Mouse (Mus musculus) frontal cortex, postnatal 36 days (tissue): ENCODE results near the gene Aqp8.

Source experiments
- DNase-seq, 2 experiments: peaks; one replicate each; pipeline ENCODE4 v3.0.0; 2022; ENCODE audit warnings: low spot score in 2 of 2

The Aqp8 gene

GRCm38 (mm10) chr7:123487703-123488102, 25.6 kb downstream of the Aqp8 start:
- peak; percentile 58 to 69 for DNase-seq

GRCm38 (mm10) chr7:123499481-123500238, 37.6 kb downstream of the Aqp8 start:
- peak; percentile 10 to 18 for DNase-seq

GRCm38 (mm10) chr7:123500239-123501219, 38.4 kb downstream of the Aqp8 start, which contains the start of gene Zkscan2:
Gene Zkscan2, minus strand, starts transcription at chr7:123500449.
- DNase-seq, result peak; percentile 84 to 92

GRCm38 (mm10) chr7:123503358-123503757, 41.3 kb downstream of the Aqp8 start:
- no peak for DNase-seq

- no peak for DNase-seq
These were observed 45.9 kb downstream of the Aqp8 start for GRCm38 (mm10) chr7:123507946-123508345.
